Mouse (Mus musculus) olfactory bulb, adult 2 months (tissue): Measurements from ENCODE around the gene Uhrf1bp1l.

Experiments used
- CTCF ChIP-seq: fragments of 200-500 bp; IDR thresholded peaks from 2 replicates; pipeline ENCODE4 v1.5.1; 2012; ENCODE audit warnings: low read depth, mild to moderate bottlenecking, low read length, moderate library complexity; ENCODE audit not compliant: insufficient read depth
- POLR2A ChIP-seq: fragments of 200-500 bp; IDR thresholded peaks from 2 replicates; pipeline ENCODE4 v1.6.1; 2012; ENCODE audit warnings: mild to moderate bottlenecking, low read depth, low read length, moderate library complexity; ENCODE audit not compliant: insufficient read depth

DNA sequence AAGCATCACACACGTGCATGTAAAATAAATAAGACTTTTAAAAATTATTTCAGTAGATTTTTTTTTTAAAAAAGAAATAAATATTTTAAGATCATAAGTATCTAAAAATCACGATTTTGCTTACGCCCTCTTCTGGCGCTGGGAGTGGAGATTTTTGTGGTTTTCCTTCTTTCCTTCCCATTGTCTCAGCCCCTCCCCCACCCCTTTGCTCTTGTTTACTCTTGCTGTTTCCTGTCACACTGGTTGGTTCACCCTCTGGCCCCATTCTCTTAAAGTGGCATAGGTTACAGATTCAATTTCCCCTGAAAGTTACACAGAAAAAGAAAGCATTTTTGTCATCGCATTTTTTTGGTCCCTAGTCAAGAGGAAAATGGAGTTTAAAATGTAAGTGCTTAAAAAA, 41.7 kb upstream of the Uhrf1bp1l start:
- TF ChIP-seq CTCF (no peak), POLR2A (no peak)
